Mouse (Mus musculus) lung, postnatal 0 days (tissue): ENCODE measurements at regions not wholly inside any gene's neighbourhood (a gene's known extent, or its start where the extent isn't known, plus 50 kb on each side); places are given as distances from the start of the nearest gene placed in this dataset.

Source experiments
- CTCF ChIP-seq: IDR thresholded peaks from 2 replicates; pipeline ENCODE4 v1.5.1; 2016; ENCODE audit warnings: antibody characterized with exemption, mild to moderate bottlenecking
- EP300 ChIP-seq: IDR thresholded peaks from 2 replicates; pipeline ENCODE4 v1.6.1; 2016; ENCODE audit warnings: antibody characterized with exemption, mild to moderate bottlenecking, control low read depth

GRCm38 (mm10) chr16:18696820-18697168 lies 67.0 kb upstream of the Sept5 start:
- TF ChIP-seq CTCF = no peak
- no peak for TF ChIP-seq EP300
